Comparison of ENCODE assay signal across 1 mouse cellular context in the genomic region with DNA sequence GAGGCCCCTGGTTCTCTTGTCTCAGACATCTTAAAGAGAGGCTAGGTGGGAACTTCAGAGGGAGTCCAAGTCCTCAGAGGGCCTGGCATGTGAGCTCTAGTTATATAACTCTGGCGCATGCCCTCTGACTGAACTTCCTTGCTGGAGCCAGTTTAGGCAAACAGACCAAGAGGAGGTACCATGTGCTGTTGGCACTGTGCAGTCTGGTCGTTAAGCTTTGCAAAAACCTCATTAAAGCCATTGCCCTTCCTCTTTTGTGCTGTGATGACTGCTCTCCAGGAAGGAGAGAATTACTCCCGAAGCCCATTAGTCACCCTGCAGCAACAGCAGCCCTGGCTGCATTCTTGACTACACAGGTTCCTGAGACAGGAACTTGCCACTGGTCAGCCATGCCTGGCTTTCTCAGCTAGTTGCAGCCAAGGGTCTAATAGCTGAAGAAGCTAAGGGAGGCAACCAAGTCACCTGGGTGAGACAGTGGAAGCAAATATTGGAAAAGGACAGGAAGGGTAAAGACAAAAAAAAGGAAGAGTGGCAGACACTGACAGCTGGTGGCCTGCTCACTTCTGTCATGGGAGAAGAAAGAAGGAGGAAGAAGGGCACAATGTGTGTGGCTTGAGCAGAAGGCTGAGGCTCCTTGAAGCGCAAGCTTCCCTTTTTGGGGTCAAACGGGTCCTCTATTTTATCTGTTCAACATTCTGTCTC.
TF ChIP-seq lines count a peak whose summit lies in the region.

No protein-coding gene starts in this region.

TF ChIP-seq in CH12.LX, 34 proteins besides CTCF, POLR2A, EP300 and RAD21:
- no peak for TF ChIP-seq IRF4 (IDR thresholded peaks at IDR 0.05; ENCODE audit: low read depth, low read length)
- TF ChIP-seq MAFK (IDR thresholded peaks at IDR 0.05; ENCODE audit: insufficient replicate concordance, low read length): no peak
- TF ChIP-seq MAX (IDR thresholded peaks at IDR 0.05; ENCODE audit: low read length): peak; percentile 53; the same call in 1 of the 2 replicates
- 0 out of 2 replicates have a peak, but pooled peaks have one; percentile 37 for TF ChIP-seq MXI1 (IDR thresholded peaks at IDR 0.05; ENCODE audit: low read depth, low read length)
- TF ChIP-seq E2F4 (IDR thresholded peaks at IDR 0.05; ENCODE audit: insufficient replicate concordance, low read depth, low read length): no peak
- no peak for TF ChIP-seq ELF1 (IDR thresholded peaks at IDR 0.05; ENCODE audit: low read depth, low read length)
- TF ChIP-seq MYC (IDR thresholded peaks at IDR 0.05; ENCODE audit: low read depth, low read length): no peak
- TF ChIP-seq USF1 (IDR thresholded peaks at IDR 0.05; ENCODE audit: low read depth, low read length): no peak
- no peak for TF ChIP-seq ZKSCAN1 (IDR thresholded peaks at IDR 0.05; ENCODE audit: borderline replicate concordance, low read depth, low read length)
- no peak for TF ChIP-seq JUND (conservative IDR thresholded peaks at IDR 0.05; ENCODE audit: low read depth, low read length)
- no peak for TF ChIP-seq RCOR1 (conservative IDR thresholded peaks at IDR 0.05; ENCODE audit: low read depth, low read length)
- TF ChIP-seq NELFE (IDR thresholded peaks at IDR 0.05; ENCODE audit: low read depth, low read length): no peak
- TF ChIP-seq GABPA (IDR thresholded peaks at IDR 0.05; ENCODE audit: insufficient replicate concordance, low read depth, low read length): no peak
- TF ChIP-seq ZMIZ1 (IDR thresholded peaks at IDR 0.05; ENCODE audit: low read depth, low read length): no peak
- TF ChIP-seq ZNF384 (IDR thresholded peaks at IDR 0.05; ENCODE audit: low read depth, low read length): no peak
- peak; percentile 57 for TF ChIP-seq NRF1 (IDR thresholded peaks at IDR 0.05; ENCODE audit: low read depth, low read length)
- no peak for TF ChIP-seq USF2 (conservative IDR thresholded peaks at IDR 0.05; ENCODE audit: low read depth, low read length)
- no peak for TF ChIP-seq CHD2 (IDR thresholded peaks at IDR 0.05; ENCODE audit: low read length)
- no peak for TF ChIP-seq HCFC1 (IDR thresholded peaks at IDR 0.05; ENCODE audit: low read depth, low read length)
- no peak for TF ChIP-seq CHD1 (IDR thresholded peaks at IDR 0.05; ENCODE audit: low read depth, low read length)
- no peak for TF ChIP-seq ETS1 (conservative IDR thresholded peaks at IDR 0.05; ENCODE audit: low read depth, low read length)
- TF ChIP-seq KAT2A (IDR thresholded peaks at IDR 0.05; ENCODE audit: insufficient replicate concordance, low read length): no peak
- TF ChIP-seq MEF2A (IDR thresholded peaks at IDR 0.05; ENCODE audit: borderline replicate concordance, low read depth, low read length): no peak
